Mouse (Mus musculus) E14TG2a.4 (cell line): ENCODE results near the gene Ano6.

Source experiments
- CTCF ChIP-seq: conservative IDR thresholded peaks from 2 replicates; pipeline ENCODE4 v1.5.1; 2014; ENCODE audit warnings: low read length
- NANOG ChIP-seq: IDR thresholded peaks from 2 replicates; pipeline ENCODE4 v1.6.1; 2014; ENCODE audit warnings: borderline replicate concordance, low read length, mixed read lengths

DNA sequence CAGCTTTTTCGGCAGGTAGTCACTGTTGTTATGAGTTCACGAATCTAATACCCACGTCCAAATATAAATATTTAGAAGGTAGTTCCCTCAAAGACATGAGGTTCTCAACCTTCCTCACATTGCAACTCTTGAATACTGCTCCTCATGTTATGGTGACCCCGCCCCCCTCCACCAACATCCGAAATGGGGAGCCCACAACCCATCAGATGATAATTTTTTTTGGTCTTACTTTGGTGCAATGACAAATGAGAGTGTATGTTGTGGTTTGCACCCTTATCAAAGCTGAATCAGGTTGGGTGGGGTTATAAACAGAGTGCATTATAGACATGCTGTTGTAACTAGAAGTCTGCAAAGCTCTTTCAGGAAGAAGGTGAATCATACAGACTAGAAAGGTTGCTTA lies 99.7 kb downstream of the Ano6 start:
- TF ChIP-seq CTCF (no peak), NANOG (no peak)
